Mouse (Mus musculus): ENCODE results near the gene Alcam.
A peak's percentile ranks its signal among the peaks of the same experiment; 100 is the strongest.

Alcam gene

GRCm38 (mm10) chr16:52453971-52454514 lies at the start of gene Alcam:
Gene Alcam, minus strand, starts transcription at chr16:52454074.
- peak in 1 of 2 experiments; percentile 52 for DNase-seq (ENCODE audit: low spot score in 2 of 2)

DNA sequence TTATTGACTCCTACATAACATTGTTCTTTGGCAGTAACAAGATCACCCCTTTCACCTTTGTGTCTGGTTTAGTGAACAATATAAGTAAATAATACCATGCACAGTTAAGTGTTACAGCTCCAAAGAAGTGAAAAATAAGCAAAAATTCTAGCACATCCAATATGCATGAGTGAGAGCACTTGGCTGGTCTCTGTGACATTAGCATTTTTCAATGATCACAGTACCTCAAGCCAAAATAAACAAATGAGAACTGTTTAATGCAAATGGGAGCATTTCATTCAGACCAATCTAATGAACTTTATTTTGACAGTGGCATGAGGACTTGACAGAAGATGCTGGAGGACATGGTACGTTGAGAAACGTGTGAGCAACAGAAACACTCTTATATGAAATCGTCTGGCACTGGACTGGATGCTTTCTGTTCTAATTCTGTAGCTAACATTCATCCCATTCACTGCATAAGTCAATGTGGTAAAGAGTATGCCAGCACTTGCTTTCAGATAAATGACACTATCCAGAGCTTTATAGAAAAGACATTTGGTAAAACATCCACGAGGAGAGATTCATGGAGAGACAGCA lies 45.0 kb upstream of the Alcam start:
- DNase-seq (ENCODE audit: low spot score in 2 of 2) = no peak

DNA sequence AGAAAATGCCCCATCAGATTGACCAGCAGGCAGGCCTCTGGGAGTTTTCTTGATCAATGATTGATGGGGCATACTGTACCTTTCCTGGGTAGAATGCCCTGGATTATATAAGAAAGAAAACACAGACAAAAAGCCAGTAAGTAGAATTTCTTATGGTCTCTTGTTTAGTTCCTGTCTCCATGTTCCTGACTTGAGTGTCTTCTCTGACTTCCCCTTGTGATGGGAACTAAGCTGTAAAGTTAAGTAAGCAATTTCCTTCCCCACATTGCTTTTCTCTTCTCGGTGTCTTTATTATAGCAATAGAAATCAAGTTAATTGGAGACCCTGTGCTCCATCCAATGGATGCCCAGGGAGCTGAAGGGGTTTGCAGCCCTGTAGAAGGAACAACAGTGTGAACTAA lies 36.7 kb upstream of the Alcam start:
- DNase-seq (ENCODE audit: low spot score in 2 of 2) = no peak

DNA sequence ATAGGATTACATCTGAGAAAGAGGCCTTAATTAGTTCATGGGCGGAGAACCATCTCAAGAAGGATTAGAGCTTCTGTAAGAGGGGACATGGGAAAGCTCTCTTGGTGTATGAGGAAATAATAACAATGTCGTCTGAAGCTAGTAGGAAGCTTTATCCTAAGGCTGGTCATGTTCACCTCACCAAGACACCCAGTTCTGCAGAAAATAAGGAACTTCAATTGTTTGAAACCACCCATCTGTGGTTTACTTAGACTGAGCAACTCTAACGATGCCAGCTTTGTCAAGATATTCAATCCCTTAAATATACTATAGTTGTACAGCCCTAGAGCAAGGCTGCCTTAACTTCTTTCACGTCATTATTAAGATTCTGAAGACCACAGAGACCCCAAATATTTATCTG lies 20.4 kb upstream of the Alcam start:
- DNase-seq (ENCODE audit: low spot score in 2 of 2) = no peak

- no peak for DNase-seq (ENCODE audit: low spot score in 2 of 2)
These were observed 19.2 kb upstream of the Alcam start for GRCm38 (mm10) chr16:52473089-52473488.

DNA sequence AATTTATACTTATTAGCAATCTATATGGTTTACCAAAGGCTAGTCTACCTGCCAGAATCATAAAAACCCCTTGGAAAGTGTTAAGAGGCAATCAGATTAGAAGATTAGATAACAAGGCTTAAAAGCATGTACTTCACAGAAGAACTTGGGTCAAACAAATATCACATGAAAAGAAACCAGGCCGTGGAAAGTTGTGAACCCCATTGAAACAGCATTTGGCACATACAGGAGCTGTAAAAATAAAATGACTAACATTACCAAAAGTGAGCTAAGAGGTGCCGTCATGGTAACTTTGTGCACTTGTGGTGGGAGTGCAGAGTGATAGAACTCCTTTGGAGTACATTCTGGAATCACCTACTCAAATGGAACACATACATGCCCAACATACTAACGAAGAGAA lies 18.8 kb upstream of the Alcam start:
- DNase-seq (ENCODE audit: low spot score in 2 of 2) = no peak

DNA sequence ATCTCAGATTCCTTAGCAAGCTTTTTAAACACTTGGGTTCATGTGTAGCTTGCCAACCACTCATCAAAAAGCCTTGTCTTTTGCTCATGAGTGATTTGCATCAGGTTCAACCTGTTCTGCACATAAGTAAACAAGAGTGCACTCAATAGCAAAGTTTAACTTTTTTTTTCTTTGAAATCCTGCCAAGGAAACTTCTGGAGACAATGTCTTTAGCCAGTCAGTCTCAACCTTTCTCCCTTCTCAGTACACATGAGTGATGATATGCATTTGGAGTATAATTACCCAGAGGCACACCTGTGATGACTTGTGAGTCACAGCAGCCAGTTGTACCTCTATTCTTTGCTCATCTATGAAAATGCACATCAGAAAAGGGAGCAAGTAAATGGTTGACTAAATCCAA lies 18.2 kb upstream of the Alcam start:
- DNase-seq (ENCODE audit: low spot score in 2 of 2) = no peak

GRCm38 (mm10) chr16:52470881-52471280 lies 17.0 kb upstream of the Alcam start:
- no peak for DNase-seq (ENCODE audit: low spot score in 2 of 2)

GRCm38 (mm10) chr16:52470226-52470625 lies 16.4 kb upstream of the Alcam start:
- DNase-seq (ENCODE audit: low spot score in 2 of 2) = no peak

GRCm38 (mm10) chr16:52468426-52468825 lies 14.6 kb upstream of the Alcam start:
- DNase-seq (ENCODE audit: low spot score in 2 of 2) = no peak

DNA sequence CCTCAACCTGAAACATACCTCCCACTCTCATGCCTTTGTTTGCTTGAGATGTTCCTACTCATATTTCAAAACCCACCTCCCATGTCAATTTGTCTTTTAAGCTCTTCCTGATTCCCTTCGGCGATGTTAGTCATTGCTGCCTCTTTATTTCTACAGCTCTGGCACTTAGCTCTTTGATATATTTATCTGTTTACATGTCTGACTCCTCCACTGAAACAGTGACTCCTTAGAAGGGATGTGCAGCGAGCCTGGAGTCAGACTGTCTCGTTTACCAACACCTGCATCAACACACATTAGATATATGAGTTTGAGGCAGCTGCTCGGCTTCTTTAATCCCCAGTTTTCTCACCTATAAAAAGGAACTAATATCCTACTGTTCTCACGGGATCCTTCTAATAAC lies 12.9 kb upstream of the Alcam start:
- DNase-seq (ENCODE audit: low spot score in 2 of 2) = no peak

DNA sequence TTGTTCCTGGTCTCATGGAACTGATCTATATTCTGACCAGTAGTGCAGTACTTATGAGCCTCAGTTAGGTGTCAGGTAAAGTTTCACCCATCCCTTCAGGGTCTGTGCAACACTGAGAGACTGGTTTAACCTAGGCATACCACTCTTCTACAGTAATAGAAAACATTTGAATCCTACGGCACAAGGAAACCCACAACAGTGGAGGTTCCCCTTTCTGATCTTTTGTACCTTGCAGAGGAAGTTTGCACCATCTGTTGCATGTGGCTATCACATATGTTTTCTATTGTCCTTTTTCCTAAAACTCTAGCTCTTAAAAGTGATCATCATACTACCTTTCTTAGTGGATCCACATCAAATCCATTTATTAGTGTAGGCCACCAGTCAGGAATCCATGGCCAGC lies 10.7 kb upstream of the Alcam start:
- DNase-seq (ENCODE audit: low spot score in 2 of 2) = no peak

DNA sequence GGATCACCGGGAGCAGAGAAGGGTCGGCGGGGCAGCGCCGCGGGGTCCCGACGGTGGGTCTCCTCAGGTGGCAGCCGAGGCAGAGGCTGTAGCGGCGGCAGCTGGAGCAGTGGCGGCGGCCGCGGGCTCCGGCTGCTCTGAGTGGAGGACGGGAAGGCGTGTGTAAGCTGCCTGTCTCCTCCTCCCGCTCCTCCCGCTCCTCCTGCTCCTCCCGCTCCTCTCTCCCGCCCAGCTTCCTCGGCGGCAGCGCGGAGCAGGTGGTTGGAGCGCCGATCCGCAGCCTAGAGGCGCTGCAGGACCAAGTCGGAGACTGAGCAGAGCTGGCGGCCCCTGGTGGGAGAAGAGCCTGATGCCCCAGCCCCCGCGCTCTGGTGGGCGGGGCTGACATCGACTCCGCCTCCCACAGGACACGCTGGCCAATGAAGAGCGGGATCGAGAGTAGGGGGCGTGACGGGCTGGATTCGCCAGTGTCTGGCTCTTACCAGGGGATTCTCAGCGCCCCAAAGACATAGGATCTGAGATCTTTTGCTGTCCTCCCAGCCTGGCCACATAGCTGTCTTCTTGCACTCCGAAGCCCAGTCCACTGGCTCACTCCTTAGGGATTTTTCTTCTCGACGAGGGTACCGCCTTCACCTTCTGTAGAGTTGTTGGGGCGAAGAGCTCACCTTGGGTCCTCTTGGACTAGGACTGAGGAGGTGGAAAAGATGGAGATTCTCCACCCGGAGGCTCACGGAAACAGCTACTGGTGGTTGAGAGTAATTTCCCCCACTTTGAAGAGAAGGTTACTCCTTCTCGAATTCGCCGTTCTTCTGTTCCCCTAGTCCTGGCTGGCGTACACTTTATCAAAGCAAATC lies 785 bp downstream of the Alcam start:
- peak; percentile 63 to 88 for DNase-seq (ENCODE audit: low spot score in 2 of 2)

DNA sequence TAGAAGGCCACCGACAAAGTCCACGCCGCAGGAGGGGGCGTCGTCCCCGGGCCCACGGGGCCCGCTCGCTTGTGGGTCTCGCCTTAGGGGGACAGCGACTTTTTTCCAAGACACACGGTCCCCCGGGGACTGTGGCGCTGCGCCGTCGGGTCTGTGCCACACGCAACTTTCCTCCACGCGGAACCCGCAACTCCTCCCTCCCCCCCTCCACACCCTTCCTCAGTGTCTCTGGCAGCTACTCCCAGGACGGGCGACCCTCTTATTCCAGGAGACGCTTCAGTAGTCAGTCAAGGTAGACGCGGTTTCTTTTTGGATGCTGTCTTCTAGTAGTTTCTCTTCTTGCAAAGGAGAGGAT lies 1.4 kb downstream of the Alcam start:
- DNase-seq (ENCODE audit: low spot score in 2 of 2) = no peak

DNA sequence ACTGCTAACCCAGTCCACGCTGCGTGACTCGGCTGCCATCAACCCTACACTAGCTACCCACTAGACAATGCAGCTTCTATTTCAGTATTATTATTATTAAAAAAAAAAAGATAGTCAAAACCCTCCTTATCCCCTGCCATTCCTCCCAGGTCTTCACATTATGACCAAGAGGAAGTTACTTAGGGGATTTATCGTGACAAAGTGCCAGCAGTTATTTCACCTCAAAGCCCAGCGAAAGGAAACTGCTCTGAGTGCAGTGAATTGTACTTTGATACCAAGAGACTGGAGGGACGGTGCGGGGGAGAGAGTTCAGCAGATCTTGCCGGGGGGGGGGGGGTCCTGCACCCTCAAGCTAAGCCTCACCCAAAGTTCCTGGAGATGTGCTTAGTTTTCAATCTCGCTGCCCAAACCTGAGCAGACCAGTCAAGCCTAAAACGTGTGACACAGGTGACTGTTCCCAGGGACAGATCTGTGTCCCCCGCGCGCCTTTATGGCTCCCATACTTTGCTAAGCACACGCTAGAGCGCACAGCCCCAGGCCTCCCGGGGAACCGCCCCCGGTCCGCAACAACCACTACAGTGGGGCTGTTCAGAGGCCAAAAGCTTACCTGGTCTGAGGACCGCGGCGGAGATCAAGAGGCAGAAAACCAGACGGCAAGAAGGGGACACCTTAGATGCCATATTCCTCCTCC lies 1.9 kb downstream of the Alcam start:
- DNase-seq (ENCODE audit: low spot score in 2 of 2) = peak in 1 of 2 experiments; percentile 17

- peak in 1 of 2 experiments; percentile 14 for DNase-seq (ENCODE audit: low spot score in 2 of 2)
These were observed 2.6 kb downstream of the Alcam start for GRCm38 (mm10) chr16:52451101-52451785.

DNA sequence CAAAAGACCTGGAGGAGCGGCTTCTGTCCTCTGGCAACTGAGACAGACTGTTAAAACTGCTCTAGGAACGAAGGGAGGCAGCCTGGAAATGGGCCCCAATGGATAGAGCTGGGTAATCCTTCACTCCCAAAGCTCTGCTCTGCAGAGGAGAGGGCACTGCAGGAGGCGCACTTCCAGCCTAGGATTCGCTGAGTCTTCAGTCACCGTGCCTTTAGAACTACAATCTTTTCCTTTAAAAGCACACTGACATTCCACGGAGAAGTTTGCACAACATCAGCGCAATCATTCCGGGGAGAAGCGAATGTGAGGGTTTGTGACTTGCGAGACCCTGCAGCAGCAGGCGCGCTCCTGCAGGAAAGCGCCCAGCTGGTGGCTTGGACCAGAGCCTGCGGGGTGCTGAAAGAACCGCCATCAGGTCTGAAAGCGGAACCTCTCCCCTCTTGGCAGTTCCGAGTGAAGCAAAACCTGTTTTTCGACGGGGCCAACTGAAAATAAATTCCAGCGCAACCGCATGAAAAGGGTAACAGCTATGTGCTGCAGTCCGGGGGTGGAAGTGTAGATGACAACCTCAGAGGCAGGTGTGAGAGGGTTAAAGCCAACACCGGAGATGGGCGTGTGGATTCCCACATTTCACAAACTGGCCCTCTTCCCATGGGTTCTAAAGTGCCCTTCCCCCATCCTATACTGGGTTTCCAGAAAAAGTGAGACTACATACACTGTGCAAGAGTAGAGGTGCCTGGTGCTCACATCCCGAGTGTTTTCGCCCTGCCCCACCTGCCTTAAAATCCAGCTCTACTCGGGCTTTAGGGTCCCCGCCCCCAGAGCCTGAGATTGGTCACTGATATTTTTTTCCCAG lies 3.4 kb downstream of the Alcam start:
- peak in 1 of 2 experiments; percentile 31 for DNase-seq (ENCODE audit: low spot score in 2 of 2)

GRCm38 (mm10) chr16:52449889-52450244 lies 4.0 kb downstream of the Alcam start:
- DNase-seq (ENCODE audit: low spot score in 2 of 2) = no peak

DNA sequence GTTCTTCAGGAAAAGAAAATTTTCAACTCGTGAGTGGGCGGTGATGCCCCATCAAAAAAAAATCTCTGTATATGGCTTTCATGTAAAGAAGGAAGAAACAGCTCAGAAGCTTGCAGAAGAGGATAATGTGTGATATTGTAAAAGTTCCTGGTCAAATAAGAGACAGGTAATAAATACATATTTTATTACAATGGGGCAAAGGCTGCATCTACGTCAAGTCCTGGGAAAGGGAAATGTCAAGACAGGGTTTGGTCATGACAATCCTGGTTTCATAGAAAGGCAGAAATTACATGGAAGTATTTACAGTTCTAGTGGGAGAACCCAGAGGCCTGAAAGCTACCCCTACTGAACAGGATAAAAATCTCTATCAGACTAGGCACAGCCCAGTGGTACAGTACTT lies 7.9 kb downstream of the Alcam start:
- DNase-seq (ENCODE audit: low spot score in 2 of 2) = no peak

- no peak for DNase-seq (ENCODE audit: low spot score in 2 of 2)
These were observed 10.0 kb downstream of the Alcam start for GRCm38 (mm10) chr16:52443635-52444505.
